9 mouse cellular contexts compared by ENCODE assay signal in genomic region chr8:111743101-111743791, GRCm38 (mm10). TPM values are rescaled to one million over a fixed set of nuclear protein-coding genes. Genes with fewer than 3 reads are reported as not detected.
DNase-seq lines count a peak whose midpoint lies in the region; ATAC-seq and TF ChIP-seq lines count a peak whose summit lies in the region.
"Had no signal": no experiment of that assay in that cellular context is flagged by ENCODE, and none has a peak within 500 bp of the region (broad histone marks: within the 10 kb centered on the region; RNA-seq: fewer than 3 reads in every experiment).

No protein-coding gene starts in this region.

- no peak for DNase-seq in heart, postnatal 25 days (ENCODE audit: low spot score)
- DNase-seq in heart, postnatal 0 days (ENCODE audit: low spot score), result no peak
- peak; percentile 63 for DNase-seq in testis, postnatal 10 days (ENCODE audit: low spot score)
- DNase-seq in frontal cortex, postnatal 25 days (ENCODE audit: low spot score in 2 of 2), result no peak

- peak overlapping the region; percentile 88 for H3K27ac ChIP-seq in heart, embryonic 12.5 days (ENCODE audit: poor library complexity, severe bottlenecking)
- H3K27ac ChIP-seq in brown adipose tissue, adult 24 weeks (replicated peaks; ENCODE audit: low read depth, low read length), result peak overlapping the region; percentile 78
- peak overlapping the region; percentile 92 for H3K27ac ChIP-seq in heart, postnatal 0 days (ENCODE audit: low read depth)
- H3K27ac ChIP-seq in liver, embryonic 12.5 days, result peak overlapping the region; percentile 63

- H3K9ac ChIP-seq in heart, embryonic 12.5 days, result peak overlapping the region; percentile 99
- peak overlapping the region; percentile 95 for H3K9ac ChIP-seq in heart, postnatal 0 days (replicated peaks; ENCODE audit: low read depth, low read length)
- H3K9ac ChIP-seq in liver, embryonic 12.5 days, result peak overlapping the region; percentile 70

- H3K4me1 ChIP-seq in heart, embryonic 12.5 days (replicated peaks), result peaks cover 81% of the 10 kb centered on the region
- peaks cover 55% of the 10 kb centered on the region for H3K4me1 ChIP-seq in brown adipose tissue, adult 24 weeks (ENCODE audit: control insufficient read depth, insufficient read depth, insufficient read length, low read length)
- peaks cover 53% of the 10 kb centered on the region for H3K4me1 ChIP-seq in heart, postnatal 0 days (ENCODE audit: control insufficient read depth, insufficient read depth)
- peaks cover 66% of the 10 kb centered on the region for H3K4me1 ChIP-seq in liver, embryonic 12.5 days

- WGBS in heart, embryonic 12.5 days, result 1% methylated on average over 36 of the region's 44 CpGs
- under 1% methylated on average over 35 of the region's 44 CpGs for WGBS in heart, postnatal 0 days
- WGBS in liver, embryonic 12.5 days (ENCODE audit: insufficient replicate concordance), result 2% methylated on average over 39 of the region's 44 CpGs

- peaks cover 6% of the 10 kb centered on the region for H3K36me3 ChIP-seq in heart, embryonic 12.5 days
- no peaks in the 10 kb centered on the region for H3K36me3 ChIP-seq in heart, postnatal 0 days (replicated peaks; ENCODE audit: control insufficient read depth, insufficient read depth, low read length)
- H3K36me3 ChIP-seq in liver, embryonic 12.5 days, result no peaks in the 10 kb centered on the region

- intact Hi-C loops in heart, postnatal 25 days (cut with DNase I), result loop anchor here (2.0 kb wide), 1 partner anchor 24 kb away; no protein-coding TSS in a partner anchor

- H3K27me3 ChIP-seq in heart, embryonic 12.5 days (replicated peaks), result no peaks in the 10 kb centered on the region
- no peaks in the 10 kb centered on the region for H3K27me3 ChIP-seq in heart, postnatal 0 days (ENCODE audit: control insufficient read depth, insufficient read depth, low read length)
- peaks cover 88% of the 10 kb centered on the region for H3K27me3 ChIP-seq in liver, embryonic 12.5 days (replicated peaks)

- TF ChIP-seq EP300 in heart, postnatal 0 days (IDR thresholded peaks at IDR 0.05; ENCODE audit: low read depth), result no peak

- peak overlapping the region; percentile 99 for H3K4me3 ChIP-seq in heart, embryonic 12.5 days
- H3K4me3 ChIP-seq in brown adipose tissue, adult 24 weeks (ENCODE audit: insufficient read depth, low read depth, low read length), result peak overlapping the region; percentile 86
- H3K4me3 ChIP-seq in heart, postnatal 0 days (ENCODE audit: low read depth, low read length), result peak overlapping the region; percentile 93
- peak overlapping the region; percentile 64 for H3K4me3 ChIP-seq in liver, embryonic 12.5 days

- peak overlapping the region; percentile 72 for H3K4me2 ChIP-seq in heart, embryonic 12.5 days
- H3K4me2 ChIP-seq in heart, postnatal 0 days (ENCODE audit: low read depth, low read length), result peak overlapping the region; percentile 82
- H3K4me2 ChIP-seq in liver, embryonic 12.5 days, result peak overlapping the region; percentile 79

- peak; percentile 25 for ATAC-seq in heart, embryonic 12.5 days (ENCODE audit: insufficient number of reproducible peaks, low FRiP score)
- ATAC-seq in heart, postnatal 0 days (ENCODE audit: insufficient read depth, low read depth), result peak; percentile 12
- ATAC-seq in liver, embryonic 12.5 days, result peak; percentile 8; the same call in 1 of the 2 replicates
- no peak for ATAC-seq in granulocyte monocyte progenitor cell, adult 5-6 weeks (replicated peaks; ENCODE audit: poor library complexity, severe bottlenecking)

- TF ChIP-seq CTCF in heart, postnatal 0 days (IDR thresholded peaks at IDR 0.05; ENCODE audit: low read depth), result no peak

- H3K9me3 ChIP-seq in heart, embryonic 12.5 days (replicated peaks), result no peaks in the 10 kb centered on the region
- H3K9me3 ChIP-seq in heart, postnatal 0 days (replicated peaks; ENCODE audit: control insufficient read depth, low read length), result no peaks in the 10 kb centered on the region
- no peaks in the 10 kb centered on the region for H3K9me3 ChIP-seq in liver, embryonic 12.5 days (replicated peaks)

RNA-seq across cellular contexts. Expression of gene Bcar1, which starts 0.4 kb away (rescaled TPM):
- polyA plus RNA-seq in heart, embryonic 12.5 days (2016; fragmentation: Nextera tagmentation; extraction: Ambion mirVana), result 46.4 and 47.2 TPM in 2 replicates
- 10 to 100 TPM; 18.7 to 20.7 TPM for total RNA-seq in heart, postnatal 25 days (2021)
- polyA plus RNA-seq in brown adipose tissue, adult 24 weeks (2012; ENCODE audit: insufficient read depth, insufficient read length, missing spikeins), result 6.5 and 8.7 TPM in 2 replicates
- total RNA-seq in heart, postnatal 0 days (2014; rRNA removed; ENCODE audit: low replicate concordance), result 53.2 and 81.5 TPM in 2 replicates
- polyA plus RNA-seq in heart, postnatal 0 days (2015; fragmentation: Nextera tagmentation; extraction: Ambion mirVana), result 25.6 and 27.9 TPM in 2 replicates
- polyA plus RNA-seq in liver, embryonic 12.5 days (2016; fragmentation: Nextera tagmentation; extraction: Ambion mirVana), result 9.5 and 10.3 TPM in 2 replicates
- not detected in 2 replicates for total RNA-seq in granulocyte monocyte progenitor cell, adult 5-6 weeks (2014; fragmentation: Nextera tagmentation)
- total RNA-seq in granulocyte monocyte progenitor cell, adult 5-6 weeks (2017), result not detected in 2 replicates

RNA-seq across cellular contexts. Expression of gene Ctrb1, which starts 52.4 kb away (rescaled TPM):
- not detected in 2 replicates for polyA plus RNA-seq in heart, embryonic 12.5 days (2016; fragmentation: Nextera tagmentation; extraction: Ambion mirVana)
- total RNA-seq in heart, postnatal 25 days (2021), result not detected
- not detected in 2 replicates for polyA plus RNA-seq in brown adipose tissue, adult 24 weeks (2012; ENCODE audit: insufficient read depth, insufficient read length, missing spikeins)
- total RNA-seq in heart, postnatal 0 days (2014; rRNA removed; ENCODE audit: low replicate concordance), result 0.62 and 3.4 TPM in 2 replicates
- not detected in 2 replicates for polyA plus RNA-seq in heart, postnatal 0 days (2015; fragmentation: Nextera tagmentation; extraction: Ambion mirVana)
- not detected in 2 replicates for polyA plus RNA-seq in liver, embryonic 12.5 days (2016; fragmentation: Nextera tagmentation; extraction: Ambion mirVana)
- total RNA-seq in granulocyte monocyte progenitor cell, adult 5-6 weeks (2014; fragmentation: Nextera tagmentation), result not detected in 2 replicates
- not detected in 2 replicates for total RNA-seq in granulocyte monocyte progenitor cell, adult 5-6 weeks (2017)
- total RNA-seq: layer of hippocampus, postnatal 10 days had no signal
